Mouse (Mus musculus) bone marrow macrophage, adult 2 months (primary cell): ENCODE results near the gene Pim3.

Experiments
- CTCF ChIP-seq: IDR thresholded peaks from 2 replicates; pipeline ENCODE4 v1.5.1; 2012; ENCODE audit warnings: low read depth, mild to moderate bottlenecking, low read length, moderate library complexity
- POLR2A ChIP-seq: IDR thresholded peaks from 2 replicates; pipeline ENCODE4 v1.6.1; 2012; ENCODE audit warnings: mild to moderate bottlenecking, low read depth, low read length, borderline replicate concordance

DNA sequence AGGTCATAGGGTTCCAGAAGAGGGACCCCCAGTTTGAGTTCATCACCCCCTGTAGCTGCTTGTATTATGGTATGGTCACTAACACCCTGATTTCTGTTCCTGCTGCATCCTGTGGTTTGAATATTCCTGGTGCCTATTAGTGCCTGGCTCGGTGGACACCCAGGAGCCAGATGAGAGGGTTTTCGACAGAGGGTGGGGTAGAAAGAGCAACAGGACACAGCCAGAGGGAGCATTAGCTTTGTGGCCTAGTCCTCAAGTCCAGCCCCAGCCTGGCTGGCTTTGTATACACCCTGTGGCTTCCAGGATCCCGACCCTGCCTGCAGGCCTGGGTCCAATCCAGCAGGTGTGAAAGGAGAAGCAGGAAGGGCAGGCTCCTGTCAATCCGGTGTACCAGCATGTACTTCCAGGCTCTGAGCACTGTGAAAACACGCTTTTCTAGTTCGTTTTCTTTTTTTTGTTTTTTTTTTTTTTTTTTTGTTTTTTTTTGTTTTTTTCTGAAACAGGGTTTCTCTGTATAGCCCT is 6.0 kb upstream of the Pim3 start:
- TF ChIP-seq CTCF (no peak), POLR2A (no peak)
